Mouse (Mus musculus) neural tube, embryonic 13.5 days (tissue): ENCODE results near the gene Zfp697. TPM values are rescaled to one million over a fixed set of nuclear protein-coding genes. Genes with fewer than 3 reads are reported as not detected.
"Not testable (repeated sequence)": the region's sequence is repeated elsewhere in the genome, so short reads cannot be mapped to it uniquely, and the experiment has no call there.

Experiments used
- ATAC-seq: fragments of 200-750 bp; cut with Nextera tagmentation; 2 replicates; pipeline ENCODE4 v1.8.0; 2017; ENCODE audit warnings: low read depth, mild to moderate bottlenecking, moderate TSS enrichment, moderate library complexity
- H3K27ac ChIP-seq: fragments of 300-500 bp; sonication (generic); replicated peaks from 2 replicates; pipeline ENCODE4 v1.5.1; 2015; ENCODE audit warnings: moderate library complexity, mild to moderate bottlenecking, inconsistent platforms
- H3K27me3 ChIP-seq: fragments of 300-500 bp; sonication (generic); 2 replicates; pipeline ENCODE4 v1.6.1; 2015; ENCODE audit warnings: mild to moderate bottlenecking, inconsistent platforms
- H3K36me3 ChIP-seq: fragments of 300-500 bp; sonication (generic); 2 replicates; pipeline ENCODE4 v1.6.1; 2015; ENCODE audit warnings: mild to moderate bottlenecking, inconsistent platforms
- H3K4me1 ChIP-seq: fragments of 300-500 bp; sonication (generic); replicated peaks from 2 replicates; pipeline ENCODE4 v1.6.1; 2015; ENCODE audit warnings: inconsistent platforms
- H3K4me2 ChIP-seq: fragments of 300-500 bp; sonication (generic); 2 replicates; pipeline ENCODE4 v1.6.1; 2015; ENCODE audit warnings: inconsistent platforms, mild to moderate bottlenecking, moderate library complexity
- H3K4me3 ChIP-seq: fragments of 300-500 bp; sonication (generic); 2 replicates; pipeline ENCODE4 v1.5.1; 2015; ENCODE audit warnings: mild to moderate bottlenecking, inconsistent platforms
- H3K9ac ChIP-seq: fragments of 300-500 bp; sonication (generic); 2 replicates; pipeline ENCODE4 v1.6.1; 2015; ENCODE audit warnings: moderate library complexity, mild to moderate bottlenecking, inconsistent platforms
- H3K9me3 ChIP-seq: fragments of 300-500 bp; sonication (generic); 2 replicates; pipeline ENCODE4 v1.6.1; 2016; ENCODE audit warnings: inconsistent platforms
- WGBS: fragments of 180-500 bp; shearing (Covaris S2); methylation state at CpG from one replicate; pipeline ENCODE4 v1.1.7; 2015; 5-methylcytosine and 5-hydroxymethylcytosine counted together
- polyA plus RNA-seq: library from polyadenylated mRNA; unstranded; fragments of >200 nt; fragmentation: Nextera tagmentation; extraction: Ambion mirVana; gene quantifications from 2 replicates; pipeline ENCODE4 v1.2.1, GENCODE M21; 2015

Zfp697 gene
- polyA plus RNA-seq, 1 experiment from 2014 or later, result 14.9 TPM

DNA sequence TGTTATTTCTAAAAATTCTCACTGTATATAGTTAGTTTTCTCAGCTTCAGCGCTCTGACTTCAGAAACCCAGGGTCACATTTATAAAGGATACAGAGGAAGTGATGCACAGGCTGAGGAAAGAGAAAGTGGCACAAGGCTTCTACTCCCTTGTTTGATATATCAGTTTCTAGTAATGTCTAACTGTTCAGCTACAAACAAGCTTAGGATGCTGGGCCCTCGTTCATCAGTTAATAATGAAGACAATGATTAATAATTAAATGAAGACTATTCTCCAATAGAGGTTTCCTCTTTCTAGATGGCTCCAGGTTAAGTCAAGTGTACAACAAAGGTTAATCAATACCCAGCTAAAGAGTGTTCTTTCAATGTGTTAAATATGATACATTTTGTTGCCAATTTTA lies 181.6 kb downstream of the Zfp697 start:
- H3K9ac ChIP-seq, H3K4me3 ChIP-seq, H3K27me3 ChIP-seq, H3K4me2 ChIP-seq, H3K4me1 ChIP-seq, H3K36me3 ChIP-seq, H3K9me3 ChIP-seq, H3K27ac ChIP-seq, ATAC-seq: not testable (repeated sequence)
- WGBS, result no CpG with 5 or more reads among the region's 2 CpGs

DNA sequence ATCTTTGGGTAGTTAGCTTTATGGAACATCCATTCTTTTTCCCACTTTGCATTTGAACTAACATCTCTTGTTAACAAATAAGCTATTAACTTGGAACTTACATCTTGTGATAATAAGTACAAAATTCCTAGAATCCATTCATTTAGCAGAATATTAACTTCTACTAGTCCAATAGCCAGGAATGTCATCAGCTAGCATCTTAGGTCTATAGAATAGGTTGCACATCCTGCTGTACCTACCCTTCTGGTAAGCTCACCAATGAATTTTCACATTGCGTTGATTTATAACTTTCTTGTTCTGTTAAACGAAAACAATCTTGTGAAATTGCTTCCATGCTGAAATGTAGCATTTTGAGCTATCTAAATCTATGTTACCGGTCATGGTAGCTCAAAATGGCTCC lies 182.6 kb downstream of the Zfp697 start:
- H3K9ac ChIP-seq, ATAC-seq: not testable (repeated sequence)
- no CpG with 5 or more reads among the region's 3 CpGs for WGBS

DNA sequence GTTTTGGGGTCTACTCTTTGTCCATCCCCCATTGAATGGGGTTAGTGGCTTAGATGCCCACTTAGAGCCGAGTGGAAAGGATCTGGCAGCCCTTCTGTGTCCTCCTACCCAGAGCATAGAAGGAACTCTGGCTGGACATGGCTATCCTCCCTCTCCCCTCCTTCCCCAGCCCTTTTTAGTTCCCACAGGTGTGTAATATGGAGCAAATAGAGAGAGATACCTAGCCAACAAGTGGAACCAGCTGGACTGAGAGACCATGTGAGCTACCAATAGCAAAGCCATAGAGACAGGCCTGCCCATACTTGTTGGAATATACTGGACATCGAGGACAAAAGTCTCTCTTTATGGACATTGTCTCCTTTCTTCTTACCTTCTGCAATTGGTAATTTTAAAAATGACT lies 185.5 kb downstream of the Zfp697 start:
- H3K9me3 ChIP-seq, H3K9ac ChIP-seq, H3K27ac ChIP-seq, H3K36me3 ChIP-seq, H3K4me3 ChIP-seq, H3K4me2 ChIP-seq, ATAC-seq, H3K4me1 ChIP-seq, H3K27me3 ChIP-seq: not testable (repeated sequence)
- 84% methylated on average over 2 of the region's 2 CpGs for WGBS

More for the DNA sequence above, 182.6 kb downstream of the Zfp697 start:
- not testable (repeated sequence) for H3K36me3 ChIP-seq, H3K27ac ChIP-seq, H3K27me3 ChIP-seq, H3K9me3 ChIP-seq, H3K4me2 ChIP-seq, H3K4me1 ChIP-seq, H3K4me3 ChIP-seq

DNA sequence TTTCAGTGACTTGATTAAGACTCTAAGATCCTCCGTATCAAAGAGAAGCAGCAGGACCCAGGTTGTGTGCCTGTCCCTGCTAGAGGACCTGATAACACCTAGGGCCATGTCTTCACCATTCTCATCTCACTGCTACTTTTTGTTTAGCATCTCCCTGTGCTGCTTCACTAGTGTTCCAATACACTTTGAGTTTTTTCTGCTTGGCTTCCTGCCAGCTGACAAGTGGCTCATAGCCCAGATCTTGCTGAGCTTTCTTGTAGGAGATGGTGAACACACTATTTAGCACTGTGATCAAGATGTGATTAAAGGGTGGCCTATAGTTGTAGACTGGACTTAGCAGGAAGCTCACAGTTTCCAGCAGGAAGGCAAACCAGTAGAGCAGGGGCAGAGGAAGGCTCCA lies 198.8 kb downstream of the Zfp697 start:
- not testable (repeated sequence) for H3K4me3 ChIP-seq, H3K27ac ChIP-seq, ATAC-seq, H3K4me1 ChIP-seq, H3K9me3 ChIP-seq, H3K36me3 ChIP-seq, H3K27me3 ChIP-seq, H3K9ac ChIP-seq, H3K4me2 ChIP-seq
- WGBS, result 90% methylated on average over 1 of the region's 1 CpGs

DNA sequence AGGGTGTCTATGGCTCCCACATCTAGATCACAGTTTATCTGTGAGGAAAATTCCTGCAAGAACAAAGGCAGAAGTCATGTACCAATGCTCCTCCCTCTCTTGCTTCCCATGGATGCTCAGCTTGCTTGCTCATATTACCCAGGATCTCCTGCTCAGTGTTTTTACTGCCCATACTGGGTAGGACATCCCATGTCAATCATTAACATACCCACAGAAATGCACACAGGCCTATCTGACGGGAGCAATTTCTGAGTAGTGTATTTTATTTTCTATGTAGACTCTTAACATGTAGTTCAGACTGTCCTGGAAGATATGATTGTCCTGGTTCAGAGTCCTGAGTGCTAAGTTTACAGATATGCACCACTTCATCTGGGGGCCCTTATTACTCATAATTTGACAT lies 199.9 kb downstream of the Zfp697 start:
- not testable (repeated sequence) for H3K36me3 ChIP-seq, ATAC-seq, H3K9me3 ChIP-seq, H3K4me3 ChIP-seq, H3K27me3 ChIP-seq, H3K27ac ChIP-seq, H3K4me1 ChIP-seq, H3K9ac ChIP-seq, H3K4me2 ChIP-seq
- WGBS, result no CpG with 5 or more reads among the region's 1 CpGs

DNA sequence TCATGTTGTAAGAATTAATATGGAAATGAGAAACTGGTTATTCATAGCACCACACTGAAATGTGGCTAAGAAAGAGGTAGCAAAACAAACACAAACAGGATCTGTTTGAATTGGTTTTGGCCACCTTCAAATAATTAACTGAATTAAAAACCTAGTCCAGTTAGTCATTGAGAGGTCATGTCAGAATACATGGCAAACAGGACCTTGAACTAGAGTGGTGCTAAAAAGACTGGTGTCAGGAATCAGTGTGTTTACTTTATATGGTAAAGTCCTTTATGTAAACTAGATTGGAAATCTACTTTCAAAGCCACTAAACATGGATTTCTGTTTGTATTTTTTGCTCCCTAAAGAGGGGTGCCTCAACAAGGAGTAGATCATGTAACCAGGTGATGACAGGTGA lies 200.4 kb downstream of the Zfp697 start:
- H3K4me2 ChIP-seq, H3K4me3 ChIP-seq, H3K9ac ChIP-seq, H3K4me1 ChIP-seq, H3K27me3 ChIP-seq, H3K27ac ChIP-seq, H3K36me3 ChIP-seq, H3K9me3 ChIP-seq, ATAC-seq: not testable (repeated sequence)

DNA sequence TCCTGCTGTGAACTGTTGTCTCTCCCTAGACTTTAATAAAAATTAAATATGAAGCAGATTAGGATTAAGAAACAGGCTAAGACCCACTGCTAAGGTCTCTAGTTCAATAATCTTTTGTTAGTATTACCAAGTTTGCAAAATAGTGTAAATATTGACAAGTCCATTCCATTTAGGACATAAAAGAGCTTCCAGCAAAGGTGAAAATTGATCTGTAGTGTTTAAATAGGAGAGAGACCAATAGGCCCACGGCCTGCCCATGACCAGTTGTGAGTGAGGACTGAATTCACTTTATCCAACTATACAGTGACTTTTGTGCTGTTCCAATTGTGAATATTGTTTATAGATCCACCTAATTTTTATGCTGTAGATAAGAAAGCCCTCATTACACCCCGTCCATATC lies 205.5 kb downstream of the Zfp697 start:
- no peak overlapping the region for H3K4me3 ChIP-seq
- no peaks in the 10 kb centered on the region for H3K9me3 ChIP-seq
- H3K4me1 ChIP-seq, result no peaks in the 10 kb centered on the region
- no peak overlapping the region for H3K9ac ChIP-seq
- no peak overlapping the region for H3K4me2 ChIP-seq
- no peaks in the 10 kb centered on the region for H3K27me3 ChIP-seq
- H3K27ac ChIP-seq, result no peak overlapping the region
- no peaks in the 10 kb centered on the region for H3K36me3 ChIP-seq
- ATAC-seq, result no peak
- WGBS, result 95% methylated on average over 2 of the region's 2 CpGs

DNA sequence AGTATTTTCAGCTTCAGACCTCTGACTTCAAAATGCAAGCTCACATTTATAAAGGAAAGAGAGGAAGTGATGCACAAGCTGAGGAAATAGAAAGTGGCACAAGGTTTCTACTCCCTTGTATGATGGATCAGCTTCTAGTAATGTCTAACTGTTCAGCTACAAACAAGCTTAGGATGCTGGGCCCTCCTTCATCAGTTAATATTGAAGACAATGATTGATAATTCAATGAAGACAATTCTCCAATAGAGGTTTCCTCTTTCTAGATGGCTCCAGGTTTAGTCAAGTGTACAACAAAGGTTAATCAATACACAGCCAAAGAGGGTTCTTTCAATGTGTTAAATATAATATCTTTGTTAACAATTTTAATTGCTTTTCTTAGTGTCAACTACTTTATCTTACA lies 206.4 kb downstream of the Zfp697 start, which contains the start of gene Gm10681:
Gene Gm10681, minus strand, starts transcription at position 101 of the 400 bp plus-strand sequence.
- Histone ChIP-seq H3K9me3 (no peaks in the 10 kb centered on the region), H3K4me1 (no peaks in the 10 kb centered on the region), H3K4me2 (no peak within 1 kb of the TSS), H3K27ac (no peak within 1 kb of the TSS), H3K27me3 (no peaks in the 10 kb centered on the region), H3K4me3 (no peak within 1 kb of the TSS), H3K36me3 (no peaks in the 10 kb centered on the region), H3K9ac (no peak within 1 kb of the TSS)
- no peak for ATAC-seq

DNA sequence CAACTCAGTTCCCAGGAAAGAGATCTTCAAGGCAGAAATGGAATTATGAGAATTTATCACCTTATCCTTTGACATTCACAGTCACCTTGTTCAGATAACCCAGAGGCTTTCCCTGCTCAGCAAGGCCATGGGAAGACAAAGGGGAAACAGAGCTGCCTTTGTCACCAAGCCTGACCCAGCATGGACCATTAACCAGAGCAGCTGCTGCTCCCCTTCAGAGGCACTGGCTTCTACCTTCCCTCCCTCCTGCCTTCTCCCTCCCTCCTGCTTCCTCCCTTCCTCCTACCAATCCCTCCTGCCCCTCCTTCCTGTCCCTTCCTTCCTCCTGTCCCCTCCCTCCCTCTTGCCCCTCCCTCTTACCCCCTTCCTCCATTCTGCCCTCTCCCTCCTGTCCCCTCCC lies 231.3 kb downstream of the Zfp697 start:
- H3K9ac ChIP-seq, ATAC-seq, H3K4me3 ChIP-seq, H3K27ac ChIP-seq, H3K27me3 ChIP-seq, H3K9me3 ChIP-seq, H3K4me2 ChIP-seq, H3K36me3 ChIP-seq, H3K4me1 ChIP-seq: not testable (repeated sequence)

DNA sequence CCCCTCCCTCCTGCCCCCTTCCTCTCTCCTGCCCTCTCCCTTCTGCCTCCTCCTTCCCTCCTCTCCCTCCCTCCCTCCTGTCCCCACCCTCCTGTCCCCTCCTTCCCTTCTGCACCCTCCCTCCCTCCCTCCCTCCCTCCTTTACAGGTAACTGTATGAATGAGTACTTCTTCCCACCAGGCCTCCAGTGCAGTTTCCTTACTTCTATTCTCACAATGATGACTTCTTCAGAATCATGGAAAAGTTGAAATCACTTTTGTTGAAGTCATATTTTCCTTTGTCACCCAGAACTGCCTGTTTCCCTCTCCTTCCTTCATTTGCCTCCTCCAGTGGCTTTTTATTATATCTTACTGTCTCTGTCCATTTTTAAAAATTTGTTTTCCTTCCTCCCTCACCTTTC lies 231.7 kb downstream of the Zfp697 start:
- Histone ChIP-seq H3K27me3 (no peaks in the 10 kb centered on the region), H3K36me3 (no peaks in the 10 kb centered on the region), H3K4me1 (no peaks in the 10 kb centered on the region), H3K9me3 (no peaks in the 10 kb centered on the region), H3K4me2 (no peak overlapping the region), H3K27ac (no peak overlapping the region), H3K4me3 (no peak overlapping the region), H3K9ac (no peak overlapping the region)
- no peak for ATAC-seq

DNA sequence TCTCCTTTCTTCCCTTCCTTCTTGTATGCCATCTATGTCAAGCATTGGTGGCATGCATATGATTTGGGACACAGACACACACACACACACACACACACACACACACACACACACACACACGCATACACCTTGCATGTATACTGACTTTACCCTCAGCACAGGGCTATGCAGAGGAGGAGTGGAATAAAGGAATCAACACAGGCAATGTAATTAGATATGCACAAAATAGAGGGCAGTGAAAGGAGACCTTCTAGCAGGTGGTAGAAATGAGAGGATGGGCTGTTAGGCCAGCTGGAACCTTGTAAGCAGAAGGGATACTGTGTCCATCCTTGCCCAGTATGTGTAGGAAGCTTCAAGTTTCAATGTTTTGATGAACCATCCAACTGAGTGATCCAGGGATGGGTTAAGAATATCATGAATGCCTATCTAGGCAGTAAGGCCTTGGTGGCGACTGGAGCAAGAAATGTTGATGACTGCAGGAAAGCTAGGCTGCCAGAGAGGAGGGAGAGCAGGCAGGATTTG lies 232.2 kb downstream of the Zfp697 start:
- 85% methylated on average over 2 of the region's 2 CpGs for WGBS
- not testable (repeated sequence) for H3K9me3 ChIP-seq, ATAC-seq

DNA sequence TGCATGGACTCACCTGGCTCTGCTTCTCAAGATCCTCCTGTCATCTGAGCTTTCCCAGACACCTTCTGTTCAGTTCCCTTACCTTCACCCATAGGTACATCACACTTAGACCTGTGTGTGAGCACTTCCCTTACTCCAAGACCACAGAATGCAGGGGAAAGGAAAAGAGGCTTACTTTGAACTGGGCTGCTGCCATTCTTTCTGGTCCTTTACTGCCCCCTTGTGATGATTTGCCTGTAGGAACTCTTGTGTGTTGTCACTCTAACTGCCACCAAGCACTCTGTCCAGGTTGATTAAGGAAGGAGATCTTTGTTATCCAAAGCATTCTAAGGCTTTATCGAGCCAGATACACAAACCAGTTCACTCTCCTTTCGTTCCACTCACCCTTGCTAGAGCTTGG lies 234.0 kb downstream of the Zfp697 start:
- H3K4me1 ChIP-seq, H3K36me3 ChIP-seq, H3K4me3 ChIP-seq, H3K9me3 ChIP-seq, H3K27me3 ChIP-seq, H3K4me2 ChIP-seq, H3K9ac ChIP-seq, H3K27ac ChIP-seq: not testable (repeated sequence)
- ATAC-seq, result 0 out of 2 replicates have a peak, but pooled peaks have one; percentile 32
- 13% methylated on average over 2 of the region's 2 CpGs for WGBS

More for the DNA sequence above, 232.2 kb downstream of the Zfp697 start:
- not testable (repeated sequence) for H3K4me1 ChIP-seq, H3K27me3 ChIP-seq, H3K9ac ChIP-seq, H3K36me3 ChIP-seq, H3K4me2 ChIP-seq, H3K4me3 ChIP-seq, H3K27ac ChIP-seq

DNA sequence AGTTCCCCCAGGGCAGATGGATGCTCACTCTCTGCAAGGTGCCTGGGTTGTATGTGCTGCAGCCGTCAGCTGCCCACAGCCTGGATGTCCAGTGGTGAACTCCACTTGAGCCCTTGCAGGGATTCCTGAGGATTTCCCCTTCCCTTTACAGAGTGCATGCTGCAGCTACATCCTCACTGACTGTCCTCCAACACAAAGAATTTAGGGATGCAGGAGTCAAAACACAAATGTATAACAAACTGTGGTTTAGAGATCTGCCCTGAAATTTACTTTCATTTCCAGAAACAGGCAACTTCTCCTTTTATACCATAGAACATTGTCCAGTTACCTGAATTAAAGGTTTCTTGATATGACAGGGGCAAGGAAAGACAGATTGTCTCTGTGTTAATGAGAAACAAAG lies 234.5 kb downstream of the Zfp697 start:
- not testable (repeated sequence) for H3K27ac ChIP-seq, H3K36me3 ChIP-seq, ATAC-seq, H3K27me3 ChIP-seq, H3K4me3 ChIP-seq, H3K4me1 ChIP-seq, H3K4me2 ChIP-seq, H3K9me3 ChIP-seq, H3K9ac ChIP-seq
- WGBS, result 84% methylated on average over 1 of the region's 1 CpGs
